Mouse (Mus musculus) midbrain, embryonic 11.5 days (tissue): Measurements from ENCODE around the gene Ctu2. TPM values are rescaled to one million over a fixed set of nuclear protein-coding genes. Genes with fewer than 3 reads are reported as not detected.

Source experiments
- ATAC-seq: fragments of 200-750 bp; cut with Nextera tagmentation; 2 replicates; pipeline ENCODE4 v1.8.0; 2017; ENCODE audit warnings: moderate TSS enrichment, moderate library complexity; ENCODE audit not compliant: low FRiP score
- DNase-seq: peaks from one replicate; pipeline ENCODE4 v3.0.0; 2015; ENCODE audit warnings: low spot score; ENCODE audit errors: missing footprints
- H3K27ac ChIP-seq: fragments of 300-500 bp; sonication (generic); 2 replicates; pipeline ENCODE4 v1.5.1; 2014; ENCODE audit warnings: low read depth, low read length
- H3K27me3 ChIP-seq: fragments of 300-500 bp; sonication (generic); 2 replicates; pipeline ENCODE4 v1.6.1; 2014; ENCODE audit warnings: mild to moderate bottlenecking, low read length, moderate library complexity, mixed read lengths; ENCODE audit not compliant: control insufficient read depth, insufficient read depth
- H3K36me3 ChIP-seq: fragments of 300-500 bp; sonication (generic); 2 replicates; pipeline ENCODE4 v1.6.1; 2014; ENCODE audit warnings: mild to moderate bottlenecking, low read length, moderate library complexity, mixed read lengths; ENCODE audit not compliant: control insufficient read depth, insufficient read depth
- H3K4me1 ChIP-seq: fragments of 300-500 bp; sonication (generic); 2 replicates; pipeline ENCODE4 v1.6.1; 2014; ENCODE audit warnings: low read length; ENCODE audit not compliant: control insufficient read depth, insufficient read depth
- H3K4me2 ChIP-seq: fragments of 300-500 bp; sonication (generic); 2 replicates; pipeline ENCODE4 v1.6.1; 2014; ENCODE audit warnings: mild to moderate bottlenecking, moderate library complexity
- H3K4me3 ChIP-seq: fragments of 300-500 bp; sonication (generic); 2 replicates; pipeline ENCODE4 v1.5.1; 2014; ENCODE audit warnings: low read depth, low read length
- H3K9ac ChIP-seq: fragments of 300-500 bp; sonication (generic); 2 replicates; pipeline ENCODE4 v1.6.1; 2014; ENCODE audit warnings: low read length
- H3K9me3 ChIP-seq: fragments of 300-500 bp; sonication (generic); 2 replicates; pipeline ENCODE4 v1.6.1; 2016; ENCODE audit warnings: low read length; ENCODE audit not compliant: control insufficient read depth
- WGBS: fragments of 180-500 bp; shearing (Covaris S2); extraction: QIAGEN DNeasy Blood & Tissue Kit; methylation state at CpG from one replicate; pipeline ENCODE4 v1.1.7; 2014; 5-methylcytosine and 5-hydroxymethylcytosine counted together
- polyA plus RNA-seq: library from polyadenylated mRNA; unstranded; fragments of >200 nt; fragmentation: Nextera tagmentation; extraction: Ambion mirVana; gene quantifications from 2 replicates; pipeline ENCODE4 v1.2.1, GENCODE M21; 2014

Ctu2 gene
- polyA plus RNA-seq, 1 experiment from 2014 or later = 74.8 TPM

DNA sequence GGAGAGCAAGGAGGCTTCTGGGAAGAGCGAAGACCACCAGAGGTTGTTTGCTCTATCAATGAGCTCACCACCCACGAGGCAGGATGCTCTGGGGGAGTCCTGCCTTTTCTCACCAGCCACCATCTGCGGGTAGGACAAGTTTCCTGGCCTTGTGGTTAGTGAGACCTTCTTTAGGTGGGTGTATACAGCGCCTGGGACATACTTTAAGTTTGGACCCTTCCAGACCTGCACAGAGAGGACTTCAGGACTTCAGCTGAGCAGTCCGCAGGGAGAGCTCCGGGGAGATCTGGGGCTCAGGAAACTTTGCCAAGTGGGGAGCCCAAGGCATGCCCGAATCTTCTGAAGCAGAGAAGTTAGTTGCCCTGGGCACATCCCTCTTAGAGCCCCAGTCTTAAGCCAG lies 16.0 kb upstream of the Ctu2 start:
- ATAC-seq (no peak), DNase-seq (no peak)
- no peaks in the 10 kb centered on the region for H3K9me3 ChIP-seq
- peaks cover 28% of the 10 kb centered on the region for H3K27me3 ChIP-seq
- H3K4me2 ChIP-seq = peak overlapping the region; percentile 57
- H3K4me3 ChIP-seq = peak overlapping the region; percentile 23; the same call in 1 of the 2 replicates
- peaks cover 12% of the 10 kb centered on the region for H3K4me1 ChIP-seq
- no peak overlapping the region for H3K27ac ChIP-seq
- H3K9ac ChIP-seq = no peak overlapping the region
- WGBS = 30% methylated on average over 7 of the region's 7 CpGs
- no peaks in the 10 kb centered on the region for H3K36me3 ChIP-seq

DNA sequence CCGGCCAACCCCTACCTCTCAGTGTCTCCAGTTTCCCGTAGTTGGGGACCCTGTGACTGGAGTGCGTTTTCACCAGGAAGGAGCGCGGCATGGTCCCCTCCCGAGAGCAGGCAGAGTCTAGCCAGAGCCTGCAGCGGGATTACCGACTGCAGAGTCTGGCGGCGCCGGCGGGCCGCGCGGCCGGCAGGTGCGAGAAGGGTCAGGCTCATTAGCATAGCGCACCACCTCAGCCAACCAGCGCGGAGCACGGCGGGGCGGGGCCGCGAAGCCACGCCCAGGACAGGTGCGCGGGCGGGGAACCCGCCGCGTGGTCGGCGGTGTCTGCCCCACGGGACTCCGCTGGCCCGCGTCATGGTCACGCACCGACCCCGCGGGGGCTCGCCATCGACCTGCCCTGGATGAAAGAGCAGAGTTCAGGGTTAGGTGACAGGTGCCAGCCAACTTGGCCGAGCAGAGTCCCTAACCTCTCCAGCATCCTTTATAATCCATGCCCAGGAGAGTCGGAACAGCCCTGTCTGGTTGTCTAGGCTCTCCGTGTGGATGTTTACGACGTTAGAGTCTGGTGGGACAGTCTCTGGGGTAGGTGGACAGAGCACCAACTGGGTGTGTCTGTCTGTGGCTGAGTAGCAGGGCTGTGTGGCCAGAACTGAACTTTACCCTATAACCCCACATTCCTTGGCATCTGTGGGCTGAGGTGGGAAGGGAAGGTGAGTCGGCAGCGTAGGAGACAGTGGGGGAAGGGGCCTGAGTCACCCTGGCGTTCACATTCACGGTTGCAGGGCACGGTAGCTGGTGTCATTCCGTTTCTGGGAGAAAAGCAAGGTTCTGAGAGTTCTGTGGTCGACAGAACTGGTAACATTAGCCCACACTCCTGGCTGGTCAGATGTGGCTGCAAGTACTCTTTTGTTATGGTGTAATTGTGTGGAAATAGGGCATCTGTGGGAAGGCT lies 15.1 kb upstream of the Ctu2 start, which contains the start of gene Snai3:
Snai3 (minus strand) TSS at position 210 of the 949 bp plus-strand sequence.
- Histone ChIP-seq H3K9ac (peak within 1 kb of the TSS; percentile 40; the same call in 1 of the 2 replicates), H3K4me2 (peak within 1 kb of the TSS; percentile 57), H3K27me3 (peaks cover 28% of the 10 kb centered on the region), H3K4me3 (peak within 1 kb of the TSS; percentile 23), H3K9me3 (no peaks in the 10 kb centered on the region), H3K36me3 (no peaks in the 10 kb centered on the region), H3K27ac (no peak within 1 kb of the TSS), H3K4me1 (peaks cover 12% of the 10 kb centered on the region)
- ATAC-seq (peak; percentile 77; the same call in 1 of the 2 replicates), DNase-seq (peak; percentile 89)
- 4% methylated on average over 56 of the region's 56 CpGs for WGBS

DNA sequence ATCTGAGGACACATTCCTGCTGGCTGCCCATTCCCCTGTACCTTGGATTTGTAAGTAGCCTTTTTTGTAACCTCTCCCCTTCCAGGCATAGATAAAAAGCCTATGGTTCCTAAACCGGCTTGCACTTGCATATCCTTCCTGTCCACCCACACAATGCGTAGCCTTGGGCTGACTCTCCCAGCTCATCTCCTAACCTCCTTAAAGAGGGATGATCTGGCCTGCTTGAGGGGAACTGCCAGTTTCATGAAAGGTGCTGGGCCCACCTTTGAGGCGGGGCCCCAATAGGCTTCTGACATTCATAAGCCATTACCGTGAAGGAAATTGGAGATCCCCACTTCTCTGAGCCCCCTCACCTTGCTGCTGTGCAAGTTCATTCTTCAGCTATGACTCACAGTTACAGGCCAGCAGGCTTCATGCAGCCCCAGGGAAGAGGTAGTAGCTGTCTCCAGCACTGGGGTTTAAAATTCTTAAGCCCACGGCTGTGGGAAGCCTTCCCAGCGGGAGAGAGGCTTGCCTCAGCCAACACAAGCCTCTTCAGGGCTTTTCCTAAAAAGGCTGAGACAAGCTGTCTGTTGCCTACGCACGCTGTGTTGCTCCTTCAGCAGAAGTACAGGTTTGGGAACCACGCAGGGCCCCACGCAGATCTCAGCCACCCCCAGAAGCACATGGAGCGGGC lies 14.3 kb upstream of the Ctu2 start:
- no peaks in the 10 kb centered on the region for H3K9me3 ChIP-seq
- no peak overlapping the region for H3K9ac ChIP-seq
- ATAC-seq (no peak), DNase-seq (no peak)
- peaks cover 12% of the 10 kb centered on the region for H3K4me1 ChIP-seq
- H3K27ac ChIP-seq = no peak overlapping the region
- H3K36me3 ChIP-seq = no peaks in the 10 kb centered on the region
- H3K27me3 ChIP-seq = peaks cover 28% of the 10 kb centered on the region
- no peak overlapping the region for H3K4me2 ChIP-seq
- no peak overlapping the region for H3K4me3 ChIP-seq
- 64% methylated on average over 11 of the region's 11 CpGs for WGBS

DNA sequence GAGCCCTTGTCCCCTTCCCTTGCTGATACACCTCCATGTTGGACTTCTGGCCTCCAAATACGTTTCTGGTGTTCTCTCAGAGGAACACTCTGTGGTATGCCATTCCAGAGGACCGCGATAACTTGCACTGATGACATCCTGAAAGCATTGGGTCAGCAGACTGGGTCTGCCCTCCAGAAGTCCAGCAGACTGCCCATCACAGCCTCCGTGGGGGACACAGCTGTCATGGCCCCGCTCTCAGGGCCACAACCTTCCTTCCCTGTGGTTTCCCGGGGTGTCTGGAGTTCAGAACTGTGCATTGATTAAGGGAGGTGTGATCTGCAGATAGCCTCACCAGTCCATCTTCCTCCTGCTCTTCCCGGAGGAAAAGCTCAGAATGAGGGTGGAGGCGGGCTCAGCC lies 13.4 kb upstream of the Ctu2 start:
- H3K9me3 ChIP-seq = no peaks in the 10 kb centered on the region
- ATAC-seq (no peak), DNase-seq (no peak)
- peaks cover 28% of the 10 kb centered on the region for H3K27me3 ChIP-seq
- H3K4me3 ChIP-seq = no peak overlapping the region
- H3K9ac ChIP-seq = no peak overlapping the region
- H3K27ac ChIP-seq = no peak overlapping the region
- no peak overlapping the region for H3K4me2 ChIP-seq
- peaks cover 12% of the 10 kb centered on the region for H3K4me1 ChIP-seq
- no peaks in the 10 kb centered on the region for H3K36me3 ChIP-seq
- 75% methylated on average over 8 of the region's 8 CpGs for WGBS

DNA sequence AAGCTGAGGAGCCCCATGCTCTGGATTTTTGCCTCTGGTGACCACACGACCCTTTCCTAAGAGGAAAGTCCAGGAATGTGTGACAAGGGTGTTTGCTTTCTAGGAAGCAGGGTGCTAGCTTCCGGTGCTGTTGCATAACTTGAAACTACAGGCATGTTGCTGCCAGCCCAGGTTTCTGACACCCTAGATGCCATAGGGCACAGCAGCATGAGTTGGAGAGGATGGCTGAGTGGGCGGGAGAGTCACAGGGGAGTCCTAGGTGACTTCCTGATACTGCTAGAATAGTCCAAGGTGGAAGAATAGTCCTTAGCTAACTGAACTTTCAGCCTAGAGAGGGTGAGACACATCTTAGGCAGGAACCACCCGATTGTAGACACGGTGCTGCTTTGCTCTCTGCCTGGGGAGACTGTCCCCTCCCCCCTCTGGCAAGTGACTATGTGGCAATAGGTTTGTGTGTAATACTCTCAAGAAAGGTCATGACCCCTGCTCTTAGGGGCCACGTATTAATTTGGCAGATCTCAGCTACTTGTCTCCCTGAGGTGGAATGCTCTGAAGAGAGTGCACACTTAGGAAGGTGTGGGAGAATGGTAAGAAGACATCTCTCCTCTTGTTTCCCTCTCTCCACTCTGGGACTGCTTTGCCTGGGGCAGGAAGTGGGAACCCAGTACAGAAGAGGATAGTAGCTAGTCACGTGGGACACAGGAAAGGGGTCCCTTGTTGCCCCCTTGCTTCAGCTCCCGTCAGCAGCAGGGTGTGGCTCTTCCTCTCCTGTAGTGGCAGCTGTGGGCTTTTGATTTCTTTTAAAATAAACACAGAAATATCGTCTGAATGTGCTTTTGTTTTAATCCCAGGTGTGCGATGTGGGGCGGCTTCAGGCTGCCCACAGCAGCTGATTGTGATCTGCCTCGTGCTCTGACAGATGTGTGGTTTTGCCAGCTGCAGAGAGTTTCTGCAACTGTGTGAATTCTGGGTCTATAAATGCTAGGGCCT lies 12.0 kb upstream of the Ctu2 start:
- Histone ChIP-seq H3K4me2 (no peak overlapping the region), H3K9ac (no peak overlapping the region), H3K4me1 (peaks cover 12% of the 10 kb centered on the region), H3K9me3 (no peaks in the 10 kb centered on the region), H3K27ac (no peak overlapping the region), H3K36me3 (no peaks in the 10 kb centered on the region), H3K4me3 (no peak overlapping the region), H3K27me3 (peaks cover 28% of the 10 kb centered on the region)
- no peak for ATAC-seq
- WGBS = 72% methylated on average over 12 of the region's 12 CpGs
- no peak for DNase-seq

DNA sequence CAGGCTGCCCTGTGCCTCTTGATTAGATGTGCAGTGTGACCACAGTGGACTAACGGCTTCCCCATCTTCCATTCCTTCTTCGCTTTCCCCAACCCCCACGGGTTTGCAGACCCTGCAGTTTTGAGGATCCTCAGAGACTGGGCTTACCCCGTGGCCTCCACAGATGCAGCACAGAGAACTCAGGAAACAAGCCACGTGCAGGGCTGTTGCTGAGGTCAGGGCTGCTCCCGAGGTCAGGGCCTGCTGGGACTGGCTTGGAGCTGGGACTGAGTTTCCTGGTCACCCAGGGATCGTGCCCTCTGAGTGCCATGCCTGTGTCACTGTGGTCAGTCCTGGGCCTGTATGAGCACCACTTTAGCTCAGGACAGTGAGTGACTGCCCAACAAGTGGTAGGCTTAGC lies 11.0 kb upstream of the Ctu2 start:
- 73% methylated on average over 7 of the region's 7 CpGs for WGBS
- no peak for ATAC-seq

DNA sequence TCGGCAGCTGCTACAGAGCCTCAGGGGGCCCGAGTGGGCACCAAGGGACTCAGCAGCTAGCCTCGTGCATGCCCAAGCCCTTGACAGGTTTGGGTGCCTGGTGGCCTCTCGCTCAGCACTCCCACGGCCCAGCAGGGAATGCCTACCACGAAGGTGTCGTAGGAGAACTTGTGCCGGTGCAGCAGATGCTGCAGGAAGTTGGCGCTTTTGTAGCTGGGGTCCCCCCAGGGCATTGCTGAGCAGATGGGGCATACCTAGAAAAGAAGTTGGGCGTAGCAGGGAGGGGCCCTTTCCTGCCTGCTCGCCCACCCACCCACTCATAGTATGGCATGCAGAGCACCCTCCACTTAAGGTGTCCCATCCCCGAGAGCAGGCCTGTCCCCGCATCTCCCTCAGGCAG lies 8.1 kb upstream of the Ctu2 start:
- no peaks in the 10 kb centered on the region for H3K4me1 ChIP-seq
- H3K9ac ChIP-seq = no peak overlapping the region
- H3K36me3 ChIP-seq = no peaks in the 10 kb centered on the region
- 93% methylated on average over 13 of the region's 13 CpGs for WGBS
- DNase-seq (no peak), ATAC-seq (no peak)
- no peaks in the 10 kb centered on the region for H3K27me3 ChIP-seq
- H3K9me3 ChIP-seq = no peaks in the 10 kb centered on the region
- H3K27ac ChIP-seq = no peak overlapping the region
- H3K4me2 ChIP-seq = no peak overlapping the region
- H3K4me3 ChIP-seq = no peak overlapping the region

More for the DNA sequence above, 11.0 kb upstream of the Ctu2 start:
- Histone ChIP-seq H3K4me2 (no peak overlapping the region), H3K9me3 (no peaks in the 10 kb centered on the region), H3K27ac (no peak overlapping the region), H3K9ac (no peak overlapping the region), H3K4me3 (no peak overlapping the region), H3K4me1 (peaks cover 12% of the 10 kb centered on the region), H3K27me3 (peaks cover 20% of the 10 kb centered on the region), H3K36me3 (no peaks in the 10 kb centered on the region)
- DNase-seq = no peak

DNA sequence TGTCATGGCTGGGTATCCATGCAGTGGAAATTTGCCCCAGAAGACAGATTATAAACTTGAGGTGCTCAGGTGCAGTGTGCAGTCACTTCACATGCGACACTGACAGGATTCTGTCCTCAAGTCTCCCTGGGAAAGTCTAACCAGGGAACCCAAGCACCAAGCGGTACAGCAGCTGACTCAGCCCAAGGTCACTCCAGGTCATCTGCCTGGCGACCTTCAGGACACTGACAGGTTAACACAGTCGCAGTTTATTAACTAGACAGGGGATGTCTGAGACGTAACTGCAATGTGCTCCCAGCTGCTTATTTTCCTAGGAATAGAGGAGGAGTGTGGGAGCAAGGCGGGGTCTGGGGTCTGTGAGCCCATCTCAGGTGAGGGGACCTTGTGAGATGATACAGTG lies 6.5 kb upstream of the Ctu2 start:
- no peak overlapping the region for H3K4me3 ChIP-seq
- no peak for ATAC-seq
- 83% methylated on average over 6 of the region's 6 CpGs for WGBS
- H3K27ac ChIP-seq = no peak overlapping the region
- H3K4me2 ChIP-seq = no peak overlapping the region
- H3K27me3 ChIP-seq = no peaks in the 10 kb centered on the region
- H3K36me3 ChIP-seq = no peaks in the 10 kb centered on the region
- H3K4me1 ChIP-seq = no peaks in the 10 kb centered on the region
- H3K9me3 ChIP-seq = no peaks in the 10 kb centered on the region
- no peak overlapping the region for H3K9ac ChIP-seq
- no peak for DNase-seq
